In the genomic region with DNA sequence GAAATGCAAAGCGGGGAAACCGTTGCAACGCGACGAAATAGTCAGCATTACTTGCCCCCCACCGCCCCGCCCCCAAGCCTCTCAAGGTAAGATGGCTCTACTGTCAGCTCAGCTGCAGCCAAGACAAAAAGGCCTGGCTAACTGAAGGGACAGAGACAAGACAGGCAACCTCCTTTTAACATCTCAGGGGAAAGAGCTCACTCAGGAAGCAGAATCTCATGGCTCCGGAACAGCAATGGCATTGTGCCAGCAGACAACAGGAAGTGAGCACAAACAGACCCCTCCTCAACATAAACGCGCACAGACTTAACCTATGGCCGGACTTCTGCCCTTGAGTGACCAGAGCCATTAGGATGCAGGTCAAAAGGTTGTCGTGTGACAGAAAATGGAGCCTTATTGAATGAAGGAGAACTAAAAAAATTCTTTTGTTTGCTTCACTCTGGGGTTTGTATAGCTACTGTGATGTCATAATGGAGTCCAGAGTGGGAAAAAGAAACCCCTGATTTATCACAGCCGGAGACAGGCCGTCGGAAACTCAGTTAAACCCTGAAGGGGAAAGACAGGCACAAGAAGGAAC, we compare ENCODE assay signal across 8 mouse cellular contexts.
A peak's percentile ranks its signal among the peaks of the same experiment; 100 is the strongest.
DNase-seq lines count a peak whose midpoint lies in the region; ATAC-seq and TF ChIP-seq lines count a peak whose summit lies in the region.

No protein-coding gene starts in this region.

- WGBS in hindbrain, embryonic 12.5 days = 13% methylated on average over 15 of the region's 15 CpGs
- WGBS in liver, embryonic 11.5 days = 23% methylated on average over 15 of the region's 15 CpGs
- 31% methylated on average over 15 of the region's 15 CpGs for WGBS in olfactory bulb, adult 2 months

- H3K27ac ChIP-seq in hindbrain, embryonic 12.5 days = peak overlapping the region; percentile 55; the same call in 1 of the 2 replicates
- no peak overlapping the region for H3K27ac ChIP-seq in liver, embryonic 11.5 days (ENCODE audit: low read depth, low read length)
- no peak overlapping the region for H3K27ac ChIP-seq in olfactory bulb, adult 2 months (ENCODE audit: insufficient read depth, low read depth, low read length)

- intact Hi-C loops in left cerebral cortex, postnatal 36 days (cut with DNase I) = loop anchor here (10.0 kb wide), 1 partner anchor 125 kb away; no protein-coding TSS in a partner anchor

- no peaks in the 10 kb centered on the region for H3K27me3 ChIP-seq in hindbrain, embryonic 12.5 days
- peaks cover 5% of the 10 kb centered on the region for H3K27me3 ChIP-seq in liver, embryonic 11.5 days (replicated peaks; ENCODE audit: control insufficient read depth, insufficient read depth, low read length)

- H3K4me1 ChIP-seq in hindbrain, embryonic 12.5 days = peaks cover 41% of the 10 kb centered on the region
- H3K4me1 ChIP-seq in liver, embryonic 11.5 days (replicated peaks; ENCODE audit: control insufficient read depth, insufficient read depth, low read length) = no peaks in the 10 kb centered on the region
- peaks cover 14% of the 10 kb centered on the region; the same call in 1 of the 2 replicates for H3K4me1 ChIP-seq in olfactory bulb, adult 2 months (ENCODE audit: control insufficient read depth, insufficient read depth, low read length)

- peak overlapping the region; percentile 43 for H3K4me2 ChIP-seq in hindbrain, embryonic 12.5 days (replicated peaks)
- H3K4me2 ChIP-seq in liver, embryonic 11.5 days = peak overlapping the region; percentile 28

- H3K36me3 ChIP-seq in hindbrain, embryonic 12.5 days = no peaks in the 10 kb centered on the region
- H3K36me3 ChIP-seq in liver, embryonic 11.5 days (ENCODE audit: control insufficient read depth, insufficient read depth, low read length) = no peaks in the 10 kb centered on the region

- no peaks in the 10 kb centered on the region for H3K9me3 ChIP-seq in hindbrain, embryonic 12.5 days (replicated peaks)
- H3K9me3 ChIP-seq in liver, embryonic 11.5 days (ENCODE audit: control insufficient read depth, low read length) = no peaks in the 10 kb centered on the region

- no peak for TF ChIP-seq CTCF in olfactory bulb, adult 2 months (IDR thresholded peaks at IDR 0.05; ENCODE audit: insufficient read depth, low read depth, low read length)

- peak; percentile 11; the same call in 1 of the 2 replicates for ATAC-seq in hindbrain, embryonic 12.5 days (ENCODE audit: low FRiP score)
- ATAC-seq in liver, embryonic 11.5 days (replicated peaks; ENCODE audit: low FRiP score) = no peak

- H3K9ac ChIP-seq in hindbrain, embryonic 12.5 days = peak overlapping the region; percentile 8; the same call in 1 of the 2 replicates
- no peak overlapping the region for H3K9ac ChIP-seq in liver, embryonic 11.5 days (ENCODE audit: low read depth, low read length)

- DNase-seq in adrenal gland, postnatal 36 days = peak; percentile 9 to 18
- DNase-seq in adrenal gland, adult 18-20 months (ENCODE audit: low spot score in 2 of 2) = no peak
- DNase-seq in ZHBTc4 (ENCODE audit: low read depth, low spot score) = peak; percentile 28
- no peak for DNase-seq in liver, embryonic 11.5 days (ENCODE audit: low spot score)
- no peak for DNase-seq in gastrocnemius, adult 8-10 months (ENCODE audit: low spot score in 2 of 2)
- no peak for DNase-seq in left cerebral cortex, postnatal 36 days (ENCODE audit: low spot score in 2 of 2)

- H3K4me3 ChIP-seq in hindbrain, embryonic 12.5 days = peak overlapping the region; percentile 6; the same call in 1 of the 2 replicates
- no peak overlapping the region for H3K4me3 ChIP-seq in liver, embryonic 11.5 days (ENCODE audit: low read depth, low read length)
- H3K4me3 ChIP-seq in olfactory bulb, adult 2 months (ENCODE audit: insufficient read depth, low read depth, low read length) = peak overlapping the region; percentile 4; the same call in 1 of the 2 replicates

- no peak for TF ChIP-seq POLR2A in olfactory bulb, adult 2 months (IDR thresholded peaks at IDR 0.05; ENCODE audit: insufficient read depth, low read depth, low read length)

Comparison
In these comparisons a context has a peak if more than half of its experiments do, and no peak if none do; other contexts are left out.
1. DNase-seq: peak in adrenal gland, postnatal 36 days (2 of 2) and ZHBTc4 (single experiment); none in adrenal gland, adult 18-20 months (0 of 2), liver, embryonic 11.5 days (single experiment), gastrocnemius, adult 8-10 months (0 of 2) and left cerebral cortex, postnatal 36 days (0 of 2).